Mouse (Mus musculus): ENCODE measurements at regions not wholly inside any gene's neighbourhood (a gene's known extent, or its start where the extent isn't known, plus 50 kb on each side); places are given as distances from the start of the nearest gene placed in this dataset.

DNA sequence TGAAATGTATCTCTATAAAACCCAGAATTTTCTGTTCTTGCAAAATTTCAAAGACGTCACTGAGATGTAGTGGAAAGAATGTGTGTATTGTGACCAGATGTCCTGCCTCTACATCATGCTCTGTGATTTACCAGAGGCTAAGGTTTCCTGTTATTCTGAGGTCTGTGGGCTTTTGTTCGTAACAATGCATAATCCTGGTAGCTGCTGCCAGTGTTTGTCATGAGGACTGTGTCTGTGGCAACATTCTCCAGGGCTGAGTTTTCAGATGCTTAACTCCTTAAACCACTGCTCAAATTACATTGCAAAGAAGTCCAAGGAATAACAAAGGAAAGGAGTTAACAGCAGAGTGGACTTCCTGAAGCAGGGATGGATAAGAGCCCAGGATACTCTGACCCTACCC lies 269.0 kb upstream of the Clnk start:
- no peak for DNase-seq (ENCODE audit: low read depth, low spot score)
- Histone ChIP-seq H3K36me3 (ENCODE audit: control insufficient read depth in 1 of 2, insufficient read depth in 2 of 2, low read length in 2 of 2) (no peaks in the 10 kb centered on the region), H3K9ac (ENCODE audit: control insufficient read depth, low read depth, low read length, poor library complexity, severe bottlenecking) (no peak overlapping the region), H3K79me2 (ENCODE audit: control insufficient read depth, insufficient read depth, low read length, poor library complexity) (no peaks in the 10 kb centered on the region), H3K4me3 (ENCODE audit: control insufficient read depth in 1 of 2, insufficient read depth in 1 of 2, low read depth in 2 of 2, low read length in 2 of 2) (no peak overlapping the region), H3K9me3 (replicated peaks; ENCODE audit: insufficient read depth, low read length) (no peaks in the 10 kb centered on the region), H3K27me3 (ENCODE audit: control insufficient read depth in 1 of 2, insufficient read depth in 2 of 2, low read length in 2 of 2) (no peaks in the 10 kb centered on the region), H3K27ac (ENCODE audit: control insufficient read depth, low read depth, low read length) (no peak overlapping the region), H3K4me1 (ENCODE audit: control insufficient read depth in 1 of 2, insufficient read depth in 2 of 2, low read length in 2 of 2) (no peaks in the 10 kb centered on the region)
- TF ChIP-seq RCOR1 (IDR thresholded peaks at IDR 0.05; ENCODE audit: low read depth, low read length), result no peak
- TF ChIP-seq NELFE (IDR thresholded peaks at IDR 0.05; ENCODE audit: low read depth, low read length), result no peak

DNA sequence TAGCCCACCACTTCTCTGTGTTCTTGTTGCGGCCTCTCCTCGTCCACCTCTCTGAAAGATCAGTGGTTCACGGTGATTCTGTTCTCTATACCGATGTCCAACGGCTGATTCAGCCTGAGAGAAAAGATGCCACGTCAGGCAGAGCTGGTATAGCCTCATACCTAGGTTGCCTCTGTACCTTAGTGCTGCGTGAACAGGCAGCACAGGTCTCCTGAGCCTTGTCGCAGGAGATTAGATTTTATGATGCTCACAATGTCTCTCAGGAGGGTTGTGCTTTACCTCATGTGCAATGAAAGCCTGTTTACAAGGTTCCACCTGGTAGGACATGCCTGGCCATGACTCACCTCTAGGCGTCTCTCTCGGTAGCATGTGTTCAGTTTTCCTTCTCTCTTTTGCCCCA lies 267.6 kb upstream of the Clnk start:
- Histone ChIP-seq H3K9me3 (replicated peaks; ENCODE audit: insufficient read depth, low read length) (no peaks in the 10 kb centered on the region), H3K27ac (ENCODE audit: control insufficient read depth, low read depth, low read length) (no peak overlapping the region), H3K79me2 (ENCODE audit: control insufficient read depth, insufficient read depth, low read length, poor library complexity) (no peaks in the 10 kb centered on the region), H3K4me3 (ENCODE audit: control insufficient read depth in 1 of 2, insufficient read depth in 1 of 2, low read depth in 2 of 2, low read length in 2 of 2) (no peak overlapping the region), H3K27me3 (ENCODE audit: control insufficient read depth in 1 of 2, insufficient read depth in 2 of 2, low read length in 2 of 2) (no peaks in the 10 kb centered on the region), H3K4me1 (ENCODE audit: control insufficient read depth in 1 of 2, insufficient read depth in 2 of 2, low read length in 2 of 2) (no peaks in the 10 kb centered on the region), H3K36me3 (ENCODE audit: control insufficient read depth in 1 of 2, insufficient read depth in 2 of 2, low read length in 2 of 2) (no peaks in the 10 kb centered on the region), H3K9ac (ENCODE audit: control insufficient read depth, low read depth, low read length, poor library complexity, severe bottlenecking) (no peak overlapping the region)
- no peak for DNase-seq (ENCODE audit: low read depth, low spot score)
- TF ChIP-seq GABPA (IDR thresholded peaks at IDR 0.05; ENCODE audit: low read depth, low read length), result no peak
- TF ChIP-seq NRF1 (IDR thresholded peaks at IDR 0.05; ENCODE audit: insufficient read depth, low read depth, low read length, poor library complexity, severe bottlenecking), result no peak
- no peak for TF ChIP-seq ZC3H11A (IDR thresholded peaks at IDR 0.05; ENCODE audit: low read depth, low read length)
- no peak for TF ChIP-seq MXI1 (IDR thresholded peaks at IDR 0.05; ENCODE audit: low read depth, low read length)
- no peak for TF ChIP-seq GATA1 (IDR thresholded peaks at IDR 0.05; ENCODE audit: low read depth, low read length)
- no peak for TF ChIP-seq CHD2 (IDR thresholded peaks at IDR 0.05; ENCODE audit: low read length)
- TF ChIP-seq RAD21 (IDR thresholded peaks at IDR 0.05; ENCODE audit: low read depth, low read length), result no peak

DNA sequence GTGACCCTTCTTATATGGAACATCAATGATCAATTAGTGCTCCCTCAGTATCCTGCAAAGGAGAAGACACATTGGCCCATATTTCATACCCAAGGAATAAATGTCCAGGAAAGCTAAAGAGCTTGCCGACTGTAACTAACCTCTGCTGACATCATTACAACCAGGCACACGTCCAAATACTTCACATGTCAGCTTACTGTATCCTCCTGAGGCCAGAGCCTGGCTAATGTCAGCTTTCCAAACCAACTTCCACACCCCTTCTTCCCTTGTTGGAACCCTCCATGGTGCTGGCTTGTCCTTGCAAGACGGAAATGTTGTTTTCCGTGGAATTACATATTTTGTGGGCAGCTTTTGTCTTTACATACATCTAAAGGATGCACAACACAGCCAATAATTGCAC lies 267.0 kb upstream of the Clnk start:
- Histone ChIP-seq H3K4me3 (ENCODE audit: control insufficient read depth in 1 of 2, insufficient read depth in 1 of 2, low read depth in 2 of 2, low read length in 2 of 2) (no peak overlapping the region), H3K9me3 (replicated peaks; ENCODE audit: insufficient read depth, low read length) (no peaks in the 10 kb centered on the region), H3K36me3 (ENCODE audit: control insufficient read depth in 1 of 2, insufficient read depth in 2 of 2, low read length in 2 of 2) (no peaks in the 10 kb centered on the region), H3K9ac (ENCODE audit: control insufficient read depth, low read depth, low read length, poor library complexity, severe bottlenecking) (no peak overlapping the region), H3K79me2 (ENCODE audit: control insufficient read depth, insufficient read depth, low read length, poor library complexity) (no peaks in the 10 kb centered on the region), H3K27ac (ENCODE audit: control insufficient read depth, low read depth, low read length) (no peak overlapping the region), H3K4me1 (ENCODE audit: control insufficient read depth in 1 of 2, insufficient read depth in 2 of 2, low read length in 2 of 2) (no peaks in the 10 kb centered on the region), H3K27me3 (ENCODE audit: control insufficient read depth in 1 of 2, insufficient read depth in 2 of 2, low read length in 2 of 2) (no peaks in the 10 kb centered on the region)
- no peak for DNase-seq (ENCODE audit: low read depth, low spot score)
- TF ChIP-seq GATA1 (IDR thresholded peaks at IDR 0.05; ENCODE audit: low read depth, low read length) (no peak), ETS1 (IDR thresholded peaks at IDR 0.05; ENCODE audit: low read depth, low read length) (no peak), ZMIZ1 (IDR thresholded peaks at IDR 0.05; ENCODE audit: low read depth, low read length) (no peak), POLR2AphosphoS5 (IDR thresholded peaks at IDR 0.05; ENCODE audit: borderline replicate concordance, low read depth, low read length) (no peak), MEF2A (IDR thresholded peaks at IDR 0.05; ENCODE audit: extremely low read depth, insufficient replicate concordance, low read depth, low read length, poor library complexity, severe bottlenecking) (no peak), SMC3 (IDR thresholded peaks at IDR 0.05; ENCODE audit: low read depth, low read length) (no peak), JUND (IDR thresholded peaks at IDR 0.05; ENCODE audit: low read depth, low read length) (no peak), RAD21 (IDR thresholded peaks at IDR 0.05; ENCODE audit: low read depth, low read length) (no peak), CHD1 (IDR thresholded peaks at IDR 0.05; ENCODE audit: low read depth, low read length) (no peak), SIN3A (IDR thresholded peaks at IDR 0.05; ENCODE audit: low read length) (no peak), NRF1 (IDR thresholded peaks at IDR 0.05; ENCODE audit: insufficient read depth, low read depth, low read length, poor library complexity, severe bottlenecking) (no peak), CTCF (IDR thresholded peaks at IDR 0.05 in 2 of 3, conservative IDR thresholded peaks at IDR 0.05 in 1 of 3; ENCODE audit: control insufficient read depth in 1 of 3, insufficient read depth in 1 of 3, low read depth in 2 of 3, low read length in 3 of 3, poor library complexity in 1 of 3, severe bottlenecking in 1 of 3) (no peak), CHD2 (IDR thresholded peaks at IDR 0.05; ENCODE audit: low read length) (no peak), POLR2AphosphoS2 (IDR thresholded peaks at IDR 0.05; ENCODE audit: low read length) (no peak)
